Mouse (Mus musculus) ES-Bruce4 (cell line): ENCODE measurements around the gene Mllt1. TPM values are rescaled to one million over a fixed set of nuclear protein-coding genes. Genes with fewer than 3 reads are reported as not detected.
A peak's percentile ranks its signal among the peaks of the same experiment; 100 is the strongest.

Experiments used
- H3K27ac ChIP-seq: 2 replicates; pipeline ENCODE4 v1.5.1; 2012; ENCODE audit warnings: low read length, inconsistent platforms; ENCODE audit not compliant: insufficient read depth
- H3K27me3 ChIP-seq: 2 replicates; pipeline ENCODE4 v1.6.1; 2012; ENCODE audit warnings: mild to moderate bottlenecking, low read length, inconsistent platforms; ENCODE audit not compliant: control insufficient read depth, poor library complexity, insufficient read depth, severe bottlenecking
- H3K36me3 ChIP-seq: 2 replicates; pipeline ENCODE4 v1.6.1; 2012; ENCODE audit warnings: inconsistent platforms, mild to moderate bottlenecking, low read length, moderate library complexity; ENCODE audit not compliant: control insufficient read depth, poor library complexity, insufficient read depth, severe bottlenecking
- H3K4me1 ChIP-seq: one replicate; pipeline ENCODE4 v1.8.1; 2011; ENCODE audit warnings: low read length; ENCODE audit not compliant: control insufficient read depth, insufficient read depth
- H3K4me3 ChIP-seq: 2 replicates; pipeline ENCODE4 v1.5.1; 2011; ENCODE audit warnings: low read depth, mild to moderate bottlenecking, low read length
- H3K9ac ChIP-seq: 2 replicates; pipeline ENCODE4 v1.6.1; 2012; ENCODE audit warnings: low read depth, mild to moderate bottlenecking, inconsistent platforms; ENCODE audit not compliant: poor library complexity, severe bottlenecking
- H3K9me3 ChIP-seq: replicated peaks from 2 replicates; pipeline ENCODE4 v1.6.1; 2012; ENCODE audit warnings: mild to moderate bottlenecking, low read length, inconsistent platforms; ENCODE audit not compliant: control insufficient read depth, poor library complexity, insufficient read depth, severe bottlenecking
- CTCF ChIP-seq: IDR thresholded peaks from one replicate; pipeline ENCODE4 v1.8.1; 2011; ENCODE audit warnings: low read depth, low read length
- EP300 ChIP-seq: IDR thresholded peaks from 2 replicates; pipeline ENCODE4 v1.6.1; 2011; ENCODE audit warnings: low read depth, low read length; ENCODE audit not compliant: insufficient read depth
- POLR2A ChIP-seq: IDR thresholded peaks from one replicate; pipeline ENCODE4 v1.8.1; 2011; ENCODE audit warnings: low read length; ENCODE audit not compliant: insufficient read depth
- polyA plus RNA-seq: library from polyadenylated mRNA; stranded (reverse); fragments of >200 nt; gene quantifications from 2 replicates; pipeline ENCODE4 v1.2.4, GENCODE M21; 2011; ENCODE audit warnings: low read depth; ENCODE audit not compliant: missing spikeins, insufficient read depth, insufficient read length

Mllt1 gene
- polyA plus RNA-seq, 1 experiment = 20.7 TPM

GRCm38 (mm10) chr17:56895368-56895918 lies 39.8 kb downstream of the Mllt1 start:
- Histone ChIP-seq H3K27me3 (no peaks in the 10 kb centered on the region), H3K4me1 (no peaks in the 10 kb centered on the region), H3K9me3 (no peaks in the 10 kb centered on the region), H3K4me3 (no peak overlapping the region), H3K36me3 (0 out of 2 replicates have a peak, but pooled peaks cover 4% of the 10 kb centered on the region), H3K9ac (no peak overlapping the region), H3K27ac (no peak overlapping the region)
- TF ChIP-seq POLR2A (no peak), CTCF (no peak), EP300 (no peak)

GRCm38 (mm10) chr17:56890018-56890417 lies 45.2 kb downstream of the Mllt1 start:
- Histone ChIP-seq H3K4me3 (no peak overlapping the region), H3K36me3 (peaks cover 12% of the 10 kb centered on the region), H3K4me1 (peaks cover under 1% of the 10 kb centered on the region), H3K9ac (no peak overlapping the region), H3K27ac (no peak overlapping the region), H3K9me3 (peaks cover 12% of the 10 kb centered on the region), H3K27me3 (no peaks in the 10 kb centered on the region)
- TF ChIP-seq CTCF (no peak), EP300 (no peak), POLR2A (no peak)

DNA sequence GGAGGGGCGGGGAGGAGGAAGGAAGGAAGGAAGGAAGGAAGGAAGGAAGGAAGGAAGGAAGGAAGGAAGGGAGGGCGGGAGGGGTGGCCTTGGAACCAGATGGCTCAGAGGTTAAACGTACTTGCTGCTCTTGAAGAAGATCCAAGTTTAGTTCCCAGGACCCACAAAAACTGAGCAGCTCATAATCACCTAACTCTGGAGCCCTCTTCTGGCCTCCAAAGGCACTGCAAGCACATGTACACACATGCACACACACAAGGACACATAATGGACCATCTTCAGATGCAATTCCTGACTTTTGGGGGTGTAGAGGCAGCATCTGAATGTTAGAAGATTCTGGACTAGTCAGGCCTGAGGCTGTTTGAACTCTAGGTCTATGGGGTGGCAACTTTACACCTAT lies 47.2 kb downstream of the Mllt1 start:
- H3K4me3 ChIP-seq = no peak overlapping the region
- no peak overlapping the region for H3K27ac ChIP-seq
- peaks cover 12% of the 10 kb centered on the region for H3K9me3 ChIP-seq
- H3K36me3 ChIP-seq = peaks cover 8% of the 10 kb centered on the region
- no peak for TF ChIP-seq POLR2A
- no peak for TF ChIP-seq EP300
- TF ChIP-seq CTCF = no peak
- H3K27me3 ChIP-seq = no peaks in the 10 kb centered on the region
- H3K9ac ChIP-seq = no peak overlapping the region
- H3K4me1 ChIP-seq = peaks cover 2% of the 10 kb centered on the region

DNA sequence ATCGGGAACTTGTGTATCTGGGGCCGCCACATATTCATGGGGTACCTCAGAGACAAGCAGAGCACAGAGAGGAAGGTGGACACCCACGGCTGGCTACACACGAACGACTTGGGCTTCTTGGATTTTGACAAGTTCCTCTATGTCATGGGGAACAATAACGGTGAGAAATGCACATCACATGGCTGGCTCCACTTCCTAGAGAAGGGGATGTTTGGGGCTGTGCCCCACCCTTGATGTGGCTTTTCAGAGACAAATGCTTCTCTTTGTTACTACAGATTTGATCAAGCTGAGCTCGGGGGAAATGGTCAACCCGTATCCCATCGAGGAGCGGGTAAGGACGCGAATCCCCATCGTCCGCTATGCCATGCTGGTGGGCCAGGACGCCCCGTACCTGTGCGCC lies 50.4 kb downstream of the Mllt1 start:
- Histone ChIP-seq H3K27me3 (no peaks in the 10 kb centered on the region), H3K4me1 (peaks cover 5% of the 10 kb centered on the region), H3K27ac (peak overlapping the region; percentile 91), H3K9ac (peak overlapping the region; percentile 46), H3K4me3 (peak overlapping the region; percentile 9; the same call in 1 of the 2 replicates), H3K36me3 (peaks cover 8% of the 10 kb centered on the region), H3K9me3 (peaks cover 12% of the 10 kb centered on the region)
- TF ChIP-seq EP300 = no peak

GRCm38 (mm10) chr17:56884331-56884730 lies 50.9 kb downstream of the Mllt1 start:
- Histone ChIP-seq H3K27me3 (no peaks in the 10 kb centered on the region), H3K9me3 (peaks cover 12% of the 10 kb centered on the region), H3K9ac (peak overlapping the region; percentile 46), H3K36me3 (peaks cover 8% of the 10 kb centered on the region), H3K4me3 (peak overlapping the region; percentile 9; the same call in 1 of the 2 replicates), H3K4me1 (peaks cover 5% of the 10 kb centered on the region), H3K27ac (peak overlapping the region; percentile 91)
- no peak for TF ChIP-seq POLR2A
- TF ChIP-seq CTCF = no peak
- TF ChIP-seq EP300 = no peak

DNA sequence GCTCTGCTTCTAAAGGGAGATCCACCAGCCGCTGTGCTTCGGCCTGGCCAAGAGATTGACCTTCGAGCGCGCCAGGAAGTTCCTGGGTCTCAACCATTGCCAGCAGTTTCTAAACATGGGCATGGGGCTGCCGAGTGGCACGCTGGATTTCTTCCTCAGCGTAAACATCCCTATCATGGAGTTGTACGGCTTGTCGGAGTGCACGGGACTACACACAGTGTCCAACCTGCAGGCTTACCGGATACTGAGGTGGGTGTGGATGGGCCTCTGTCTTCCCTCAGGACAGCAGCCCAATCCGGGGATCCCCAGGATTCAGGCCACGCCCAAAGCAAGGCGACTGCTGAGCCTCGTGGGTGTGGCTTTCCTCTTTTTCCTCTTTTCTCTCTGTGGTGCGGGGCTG lies 51.6 kb downstream of the Mllt1 start:
- no peaks in the 10 kb centered on the region for H3K27me3 ChIP-seq
- H3K27ac ChIP-seq = peak overlapping the region; percentile 91; the same call in 1 of the 2 replicates
- H3K36me3 ChIP-seq = peaks cover 8% of the 10 kb centered on the region
- peaks cover 5% of the 10 kb centered on the region for H3K4me1 ChIP-seq
- H3K4me3 ChIP-seq = peak overlapping the region; percentile 31
- TF ChIP-seq EP300 (peak; percentile 76; the same call in 1 of the 2 replicates), CTCF (no peak), POLR2A (peak; percentile 75)
- H3K9ac ChIP-seq = peak overlapping the region; percentile 47
- H3K9me3 ChIP-seq = peaks cover 12% of the 10 kb centered on the region
